Mouse (Mus musculus) urinary bladder, adult 18-20 months (tissue): ENCODE data around the gene Tas2r116.

Experiments
- DNase-seq, 2 experiments: peaks; one replicate each; pipeline ENCODE4 v3.0.0; 2022; ENCODE audit warnings: low spot score in 2 of 2, mixed read lengths in 2 of 2

Tas2r116 gene

GRCm38 (mm10) chr6:132855138-132855537, at the start of gene Tas2r116:
Tas2r116 (plus strand) TSS chr6:132855438.
- DNase-seq: no peak

- DNase-seq: no peak
These were observed 8.4 kb upstream of the Tas2r116 start, which contains the start of gene Tas2r123 for GRCm38 (mm10) chr6:132846842-132847241. Tas2r123 (plus strand) TSS chr6:132847142.

GRCm38 (mm10) chr6:132867708-132868107, 12.5 kb downstream of the Tas2r116 start, which contains the start of gene Tas2r110:
Tas2r110 (plus strand) TSS chr6:132868008.
- no peak for DNase-seq

- DNase-seq: no peak
These were observed 37.5 kb downstream of the Tas2r116 start, which contains the start of gene Tas2r113 for GRCm38 (mm10) chr6:132892711-132893110. Tas2r113 (plus strand) TSS chr6:132893011.
